Mouse (Mus musculus): Measurements from ENCODE around the gene Slc38a4. TPM values are rescaled to one million over a fixed set of nuclear protein-coding genes. Genes with fewer than 3 reads are reported as not detected.

The Slc38a4 gene
- total and polyA plus RNA-seq, 2 experiments from 2014 or later, result 57.5 to 92.1 TPM

DNA sequence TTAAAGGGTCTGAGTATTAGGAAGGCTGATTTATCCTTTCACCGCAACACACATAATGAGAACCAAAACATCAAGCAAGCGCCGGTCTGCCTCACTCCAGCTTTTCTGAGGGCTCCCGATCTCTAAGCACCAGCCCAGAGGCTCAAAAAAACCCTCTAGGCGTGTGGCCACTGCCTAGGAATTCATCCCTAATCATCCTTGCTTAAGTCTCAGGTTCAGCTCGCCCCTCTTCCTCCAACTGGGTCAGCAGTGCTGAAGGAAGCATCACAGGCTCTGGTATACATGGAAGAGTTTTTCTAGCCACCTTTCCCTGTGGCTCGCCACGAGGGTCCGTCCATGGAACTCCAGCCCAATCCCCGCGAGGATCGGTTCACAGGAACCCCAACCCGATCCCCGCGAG, 1.6 kb downstream of the Slc38a4 start:
- Histone ChIP-seq H3K4me3 (ENCODE audit: low read depth, low read length) (peak overlapping the region; percentile 58), H3K4me2 (ENCODE audit: low read depth, low read length) (peak overlapping the region; percentile 68), H3K9me3 (replicated peaks; ENCODE audit: control insufficient read depth, low read length) (0 out of 2 replicates have a peak, but pooled peaks cover 7% of the 10 kb centered on the region), H3K27ac (ENCODE audit: low read depth) (peak overlapping the region; percentile 90), H3K4me1 (ENCODE audit: control insufficient read depth, insufficient read depth) (peaks cover 8% of the 10 kb centered on the region), H3K36me3 (replicated peaks; ENCODE audit: control insufficient read depth, insufficient read depth, low read length) (no peaks in the 10 kb centered on the region), H3K27me3 (ENCODE audit: control insufficient read depth, insufficient read depth, low read length) (no peaks in the 10 kb centered on the region), H3K9ac (replicated peaks; ENCODE audit: low read depth, low read length) (peak overlapping the region; percentile 86)
- 54% methylated on average over 15 of the region's 15 CpGs for WGBS
- TF ChIP-seq EP300 (IDR thresholded peaks at IDR 0.05; ENCODE audit: low read depth) (no peak), CTCF (IDR thresholded peaks at IDR 0.05; ENCODE audit: low read depth) (no peak)
- ATAC-seq (ENCODE audit: insufficient read depth, low read depth) (no peak), DNase-seq (ENCODE audit: low spot score) (no peak)

DNA sequence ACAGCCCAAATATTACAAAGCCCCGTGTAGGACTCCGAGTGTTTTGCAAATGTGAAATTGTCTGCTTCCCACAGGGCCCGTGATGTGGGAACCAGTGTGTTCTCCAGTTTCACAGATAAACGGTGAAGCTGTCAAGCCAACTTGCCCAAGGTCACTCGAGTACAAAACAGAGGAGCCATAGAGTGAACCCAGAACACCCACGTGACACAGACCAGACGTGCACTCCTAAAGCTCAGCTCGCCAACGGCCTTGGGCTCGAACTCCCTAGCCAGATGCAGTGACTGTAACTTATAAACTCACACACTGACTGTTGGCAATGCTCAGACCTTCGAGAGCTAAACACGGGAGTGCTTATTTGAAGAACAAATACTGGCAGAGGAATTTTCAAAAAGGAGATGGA, 5.3 kb downstream of the Slc38a4 start:
- ATAC-seq (ENCODE audit: insufficient read depth, low read depth) (peak; percentile 48; the same call in 1 of the 2 replicates), DNase-seq (ENCODE audit: low spot score) (peak; percentile 62)
- H3K27me3 ChIP-seq (ENCODE audit: control insufficient read depth, insufficient read depth, low read length), result no peaks in the 10 kb centered on the region
- H3K4me2 ChIP-seq (ENCODE audit: low read depth, low read length), result peak overlapping the region; percentile 19
- no peak for TF ChIP-seq EP300 (IDR thresholded peaks at IDR 0.05; ENCODE audit: low read depth)
- no peak for TF ChIP-seq CTCF (IDR thresholded peaks at IDR 0.05; ENCODE audit: low read depth)
- 0 out of 2 replicates have a peak, but pooled peaks cover 7% of the 10 kb centered on the region for H3K9me3 ChIP-seq (replicated peaks; ENCODE audit: control insufficient read depth, low read length)
- peaks cover 8% of the 10 kb centered on the region for H3K4me1 ChIP-seq (ENCODE audit: control insufficient read depth, insufficient read depth)
- H3K27ac ChIP-seq (ENCODE audit: low read depth), result peak overlapping the region; percentile 64
- no peak overlapping the region; the same call in 1 of the 2 replicates for H3K9ac ChIP-seq (replicated peaks; ENCODE audit: low read depth, low read length)
- no peaks in the 10 kb centered on the region for H3K36me3 ChIP-seq (replicated peaks; ENCODE audit: control insufficient read depth, insufficient read depth, low read length)
- no peak overlapping the region for H3K4me3 ChIP-seq (ENCODE audit: low read depth, low read length)
- WGBS, result 30% methylated on average over 12 of the region's 12 CpGs

DNA sequence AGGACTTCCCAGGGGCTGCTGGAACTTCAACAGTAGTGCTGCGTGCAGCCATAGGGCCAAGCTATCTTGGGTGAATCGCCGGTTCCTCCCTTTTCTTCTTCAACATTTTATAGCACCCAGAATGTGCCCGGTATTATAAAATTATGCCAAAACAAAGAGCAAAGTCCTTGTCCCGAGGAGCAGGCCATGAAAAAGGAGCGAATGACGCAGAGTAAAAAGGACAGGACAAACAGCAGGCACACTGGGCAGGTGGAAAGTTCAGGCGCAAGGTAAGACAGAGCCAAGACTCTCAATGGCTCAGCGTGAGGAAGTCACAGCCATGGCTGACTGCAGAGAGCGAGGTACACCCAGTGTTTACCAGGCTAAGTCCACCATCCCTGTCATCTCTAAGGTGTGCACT, 5.7 kb downstream of the Slc38a4 start:
- peak overlapping the region; percentile 64 for H3K27ac ChIP-seq (ENCODE audit: low read depth)
- TF ChIP-seq CTCF (IDR thresholded peaks at IDR 0.05; ENCODE audit: low read depth), result no peak
- TF ChIP-seq EP300 (IDR thresholded peaks at IDR 0.05; ENCODE audit: low read depth), result no peak
- ATAC-seq (ENCODE audit: insufficient read depth, low read depth) (no peak), DNase-seq (ENCODE audit: low spot score) (no peak)
- H3K4me3 ChIP-seq (ENCODE audit: low read depth, low read length), result no peak overlapping the region
- WGBS, result 55% methylated on average over 10 of the region's 10 CpGs
- H3K36me3 ChIP-seq (replicated peaks; ENCODE audit: control insufficient read depth, insufficient read depth, low read length), result no peaks in the 10 kb centered on the region
- H3K9me3 ChIP-seq (replicated peaks; ENCODE audit: control insufficient read depth, low read length), result 0 out of 2 replicates have a peak, but pooled peaks cover 7% of the 10 kb centered on the region
- H3K4me1 ChIP-seq (ENCODE audit: control insufficient read depth, insufficient read depth), result peaks cover 8% of the 10 kb centered on the region
- H3K9ac ChIP-seq (replicated peaks; ENCODE audit: low read depth, low read length), result peak overlapping the region; percentile 26; the same call in 1 of the 2 replicates
- H3K4me2 ChIP-seq (ENCODE audit: low read depth, low read length), result peak overlapping the region; percentile 19
- H3K27me3 ChIP-seq (ENCODE audit: control insufficient read depth, insufficient read depth, low read length), result no peaks in the 10 kb centered on the region

DNA sequence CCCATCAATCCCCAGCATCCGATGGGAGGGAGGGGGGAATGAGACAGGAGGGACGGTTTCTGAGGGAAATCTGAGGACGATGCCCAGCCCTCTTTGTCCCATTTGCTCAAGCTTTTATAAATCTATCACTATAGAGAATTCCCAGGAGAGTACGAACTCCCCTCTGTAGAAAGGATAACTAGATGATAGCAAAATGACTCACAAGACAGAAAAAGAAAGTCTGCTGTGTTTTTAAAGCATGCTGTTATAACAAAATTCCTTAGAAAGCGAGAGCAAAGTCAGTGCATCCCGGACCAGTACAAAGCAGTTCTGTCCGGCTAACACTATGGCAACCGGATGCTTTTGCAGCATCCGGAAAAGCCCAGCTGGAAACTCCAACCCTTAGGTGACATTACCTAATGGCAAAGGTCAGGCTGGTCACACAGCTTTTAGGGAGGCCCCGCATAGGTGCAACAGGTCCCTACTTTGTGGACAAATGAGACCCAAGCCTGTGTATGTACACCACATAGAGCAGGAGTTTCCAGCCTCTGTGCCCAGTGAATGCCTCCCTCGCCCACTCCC, 6.4 kb downstream of the Slc38a4 start:
- H3K9me3 ChIP-seq (replicated peaks; ENCODE audit: control insufficient read depth, low read length), result 0 out of 2 replicates have a peak, but pooled peaks cover 4% of the 10 kb centered on the region
- no peak overlapping the region for H3K4me3 ChIP-seq (ENCODE audit: low read depth, low read length)
- peak overlapping the region; percentile 19 for H3K4me2 ChIP-seq (ENCODE audit: low read depth, low read length)
- ATAC-seq (ENCODE audit: insufficient read depth, low read depth) (peak; percentile 34), DNase-seq (ENCODE audit: low spot score) (peak; percentile 55)
- peak overlapping the region; percentile 64 for H3K27ac ChIP-seq (ENCODE audit: low read depth)
- TF ChIP-seq CTCF (IDR thresholded peaks at IDR 0.05; ENCODE audit: low read depth) (no peak), EP300 (IDR thresholded peaks at IDR 0.05; ENCODE audit: low read depth) (no peak)
- H3K9ac ChIP-seq (replicated peaks; ENCODE audit: low read depth, low read length), result peak overlapping the region; percentile 26; the same call in 1 of the 2 replicates
- no peaks in the 10 kb centered on the region for H3K27me3 ChIP-seq (ENCODE audit: control insufficient read depth, insufficient read depth, low read length)
- WGBS, result 62% methylated on average over 11 of the region's 11 CpGs
- peaks cover 8% of the 10 kb centered on the region for H3K4me1 ChIP-seq (ENCODE audit: control insufficient read depth, insufficient read depth)
- H3K36me3 ChIP-seq (replicated peaks; ENCODE audit: control insufficient read depth, insufficient read depth, low read length), result no peaks in the 10 kb centered on the region

DNA sequence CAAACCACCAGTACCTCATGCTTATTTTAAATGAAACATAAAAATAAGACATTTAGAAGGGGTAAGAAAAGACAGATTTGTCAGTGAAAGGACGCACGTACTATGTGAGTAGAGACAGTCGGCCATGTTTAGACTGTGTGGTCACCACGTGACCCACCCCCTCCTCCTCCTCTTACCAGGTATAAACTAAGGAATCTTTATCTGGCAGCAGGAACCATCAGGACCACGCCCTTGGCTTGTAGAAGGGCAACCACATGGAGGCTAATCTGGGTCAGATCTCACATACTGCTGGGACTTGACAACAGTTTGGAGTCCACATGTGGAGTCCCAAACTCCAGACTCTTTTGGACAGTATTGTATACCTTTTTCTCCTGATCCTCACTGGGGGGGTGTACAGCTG, 7.5 kb downstream of the Slc38a4 start:
- Histone ChIP-seq H3K4me1 (ENCODE audit: control insufficient read depth, insufficient read depth) (peaks cover 8% of the 10 kb centered on the region), H3K27ac (ENCODE audit: low read depth) (no peak overlapping the region), H3K4me3 (ENCODE audit: low read depth, low read length) (no peak overlapping the region), H3K27me3 (ENCODE audit: control insufficient read depth, insufficient read depth, low read length) (no peaks in the 10 kb centered on the region), H3K4me2 (ENCODE audit: low read depth, low read length) (no peak overlapping the region), H3K9ac (replicated peaks; ENCODE audit: low read depth, low read length) (no peak overlapping the region), H3K36me3 (replicated peaks; ENCODE audit: control insufficient read depth, insufficient read depth, low read length) (no peaks in the 10 kb centered on the region), H3K9me3 (replicated peaks; ENCODE audit: control insufficient read depth, low read length) (no peaks in the 10 kb centered on the region)
- ATAC-seq (ENCODE audit: insufficient read depth, low read depth), result no peak
- TF ChIP-seq CTCF (IDR thresholded peaks at IDR 0.05; ENCODE audit: low read depth) (no peak), EP300 (IDR thresholded peaks at IDR 0.05; ENCODE audit: low read depth) (no peak)
- no peak for DNase-seq (ENCODE audit: low spot score)
- WGBS, result 80% methylated on average over 5 of the region's 5 CpGs

DNA sequence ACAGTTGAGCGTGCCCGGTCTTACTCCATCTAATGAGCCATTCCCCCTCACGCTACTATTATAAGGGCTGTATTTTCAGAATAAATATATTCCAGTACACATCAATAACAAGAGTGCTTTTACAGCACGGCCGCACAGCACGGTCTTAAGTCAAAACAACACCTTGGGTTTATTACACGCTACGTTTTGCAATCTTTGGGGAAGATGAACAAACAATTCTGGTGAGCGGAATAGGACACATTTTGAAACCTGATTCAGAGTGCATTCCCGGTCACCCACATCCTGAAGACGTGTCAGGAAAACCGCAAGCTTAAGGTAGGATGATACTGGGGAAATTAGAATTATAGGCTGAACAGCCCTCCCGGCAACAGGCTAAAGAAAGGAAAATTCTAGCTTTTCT, 11.8 kb downstream of the Slc38a4 start:
- ATAC-seq (ENCODE audit: insufficient read depth, low read depth), result no peak
- 94% methylated on average over 13 of the region's 13 CpGs for WGBS
- TF ChIP-seq EP300 (IDR thresholded peaks at IDR 0.05; ENCODE audit: low read depth) (no peak), CTCF (IDR thresholded peaks at IDR 0.05; ENCODE audit: low read depth) (no peak)
- H3K4me3 ChIP-seq (ENCODE audit: low read depth, low read length), result no peak overlapping the region
- H3K9ac ChIP-seq (replicated peaks; ENCODE audit: low read depth, low read length), result no peak overlapping the region
- peaks cover 6% of the 10 kb centered on the region for H3K4me1 ChIP-seq (ENCODE audit: control insufficient read depth, insufficient read depth)
- DNase-seq (ENCODE audit: low spot score), result no peak
- H3K27ac ChIP-seq (ENCODE audit: low read depth), result no peak overlapping the region
- H3K36me3 ChIP-seq (replicated peaks; ENCODE audit: control insufficient read depth, insufficient read depth, low read length), result no peaks in the 10 kb centered on the region
- H3K27me3 ChIP-seq (ENCODE audit: control insufficient read depth, insufficient read depth, low read length), result no peaks in the 10 kb centered on the region
- H3K4me2 ChIP-seq (ENCODE audit: low read depth, low read length), result no peak overlapping the region
- no peaks in the 10 kb centered on the region for H3K9me3 ChIP-seq (replicated peaks; ENCODE audit: control insufficient read depth, low read length)

Data from heart, postnatal 0 days (tissue).